Mouse (Mus musculus): ENCODE measurements at regions not wholly inside any gene's neighbourhood (a gene's known extent, or its start where the extent isn't known, plus 50 kb on each side); places are given as distances from the start of the nearest gene placed in this dataset.
A peak's percentile ranks its signal among the peaks of the same experiment; 100 is the strongest.

- 0 out of 2 replicates have a peak, but pooled peaks have one; percentile 17 for TF ChIP-seq CTCF (IDR thresholded peaks at IDR 0.05)
- TF ChIP-seq POLR2A (IDR thresholded peaks at IDR 0.05; ENCODE audit: insufficient read depth, low read depth, low read length), result no peak
- TF ChIP-seq EP300 (IDR thresholded peaks at IDR 0.05; ENCODE audit: insufficient read depth, low read depth, low read length), result no peak
These were observed 438.8 kb downstream of the Nbas start for GRCm38 (mm10) chr12:13707747-13708146.

Data from heart, adult 2 months (tissue).